Mouse (Mus musculus): ENCODE data around the gene Rhob. TPM values are rescaled to one million over a fixed set of nuclear protein-coding genes. Genes with fewer than 3 reads are reported as not detected.

Rhob gene
- total RNA-seq, 2 experiments from 2014 or later, result 165 to 172 TPM

Other genes with a start within 250 kb of the Rhob start
- under 1 TPM; 0.17 to 0.26 TPM for gene Gdf7, start 198.1 kb downstream of the Rhob start, total RNA-seq (2021)
- 10 to 100 TPM; 13.8 to 15.6 TPM for gene Hs1bp3, start 186.6 kb downstream of the Rhob start, total RNA-seq (2021)
- gene Slc7a15, start 99.1 kb upstream of the Rhob start, total RNA-seq (2021), result not detected
- 100 to 1,000 TPM; 141 to 144 TPM for gene Pum2, start 174.1 kb upstream of the Rhob start, total RNA-seq (2021)